Mouse (Mus musculus) gastrocnemius, postnatal 4 days (tissue): ENCODE results near the gene Ppp1cb. TPM values are rescaled to one million over a fixed set of nuclear protein-coding genes. Genes with fewer than 3 reads are reported as not detected.

ENCODE experiments used
- DNase-seq, 2 experiments: peaks; one replicate each; pipeline ENCODE4 v3.0.0; 2021 to 2022; ENCODE audit warnings: low spot score in 2 of 2, mixed read lengths in 2 of 2
- total RNA-seq, 2 experiments: library from RNA; stranded (reverse); gene quantifications; 2 replicates each; pipeline ENCODE4 v1.2.3; 2021

Gene Ppp1cb
- total RNA-seq, 2 experiments from 2014 or later: 303 to 348 TPM

- DNase-seq: no peak
These were observed 16.6 kb upstream of the Ppp1cb start for GRCm38 (mm10) chr5:32441992-32442575.

- DNase-seq: no peak
These were observed 14.7 kb upstream of the Ppp1cb start for GRCm38 (mm10) chr5:32443906-32444305.

- no peak for DNase-seq
These were observed 13.2 kb upstream of the Ppp1cb start for GRCm38 (mm10) chr5:32445287-32445921.

GRCm38 (mm10) chr5:32446394-32446793, 12.2 kb upstream of the Ppp1cb start:
- no peak for DNase-seq

GRCm38 (mm10) chr5:32446810-32447209, 11.8 kb upstream of the Ppp1cb start:
- DNase-seq: no peak

- no peak for DNase-seq
These were observed 723 bp downstream of the Ppp1cb start for GRCm38 (mm10) chr5:32459251-32459881.

- peak in 1 of 2 experiments; percentile 41 for DNase-seq
These were observed 1.5 kb downstream of the Ppp1cb start for GRCm38 (mm10) chr5:32459882-32460751.

GRCm38 (mm10) chr5:32460973-32461372, 2.3 kb downstream of the Ppp1cb start:
- DNase-seq: no peak

- no peak for DNase-seq
These were observed 13.8 kb downstream of the Ppp1cb start for GRCm38 (mm10) chr5:32472332-32473028.

GRCm38 (mm10) chr5:32473029-32473352, 14.3 kb downstream of the Ppp1cb start:
- DNase-seq: no peak

- DNase-seq: no peak
These were observed 17.9 kb downstream of the Ppp1cb start for GRCm38 (mm10) chr5:32476501-32476900.

- DNase-seq: no peak
These were observed 20.3 kb downstream of the Ppp1cb start for GRCm38 (mm10) chr5:32478972-32479371.

GRCm38 (mm10) chr5:32485430-32485829, 26.8 kb downstream of the Ppp1cb start:
- no peak for DNase-seq

- no peak for DNase-seq
These were observed 29.4 kb downstream of the Ppp1cb start for GRCm38 (mm10) chr5:32488044-32488443.

GRCm38 (mm10) chr5:32494084-32494700, 35.5 kb downstream of the Ppp1cb start:
- no peak for DNase-seq

- DNase-seq: no peak
These were observed 50.1 kb downstream of the Ppp1cb start for GRCm38 (mm10) chr5:32508766-32509165.

- DNase-seq: no peak
These were observed 61.7 kb downstream of the Ppp1cb start for GRCm38 (mm10) chr5:32520381-32520780.

- DNase-seq: no peak
These were observed 90.8 kb downstream of the Ppp1cb start for GRCm38 (mm10) chr5:32549449-32549848.

- no peak for DNase-seq
These were observed 106.1 kb downstream of the Ppp1cb start for GRCm38 (mm10) chr5:32564697-32565096.
